Mouse (Mus musculus): Measurements from ENCODE around the gene Serpina3b. TPM values are rescaled to one million over a fixed set of nuclear protein-coding genes. Genes with fewer than 3 reads are reported as not detected.

Serpina3b gene
- polyA plus RNA-seq, 1 experiment from 2014 or later: 0.10 TPM

DNA sequence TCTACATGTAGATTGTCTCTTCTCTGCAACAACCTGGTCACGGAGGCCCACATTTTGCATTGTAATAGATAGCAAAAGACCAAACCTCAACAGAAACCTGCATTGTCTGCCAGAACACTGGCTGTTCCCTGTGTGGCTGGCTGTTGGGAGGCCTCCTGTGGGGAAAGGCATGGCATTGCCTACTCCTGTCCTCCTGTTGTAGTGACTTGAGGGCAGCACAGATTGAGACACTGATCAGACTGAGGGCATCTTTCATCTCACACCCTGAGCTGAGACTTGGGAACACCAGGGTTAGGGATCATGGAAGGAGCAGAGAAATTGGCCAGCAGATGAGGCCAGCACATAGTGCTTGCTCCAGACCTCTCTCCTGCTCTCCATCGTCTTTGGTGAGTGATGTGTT is 10.4 kb downstream of the Serpina3b start:
- H3K9ac ChIP-seq: no peak overlapping the region
- H3K4me3 ChIP-seq: no peak overlapping the region
- no peak for ATAC-seq
- no peaks in the 10 kb centered on the region for H3K9me3 ChIP-seq (replicated peaks)
- H3K27ac ChIP-seq: no peak overlapping the region
- H3K4me2 ChIP-seq: no peak overlapping the region
- WGBS (ENCODE audit: insufficient replicate concordance): 59% methylated on average over 2 of the region's 2 CpGs
- H3K4me1 ChIP-seq: no peaks in the 10 kb centered on the region
- H3K27me3 ChIP-seq (replicated peaks): no peaks in the 10 kb centered on the region
- H3K36me3 ChIP-seq: no peaks in the 10 kb centered on the region

DNA sequence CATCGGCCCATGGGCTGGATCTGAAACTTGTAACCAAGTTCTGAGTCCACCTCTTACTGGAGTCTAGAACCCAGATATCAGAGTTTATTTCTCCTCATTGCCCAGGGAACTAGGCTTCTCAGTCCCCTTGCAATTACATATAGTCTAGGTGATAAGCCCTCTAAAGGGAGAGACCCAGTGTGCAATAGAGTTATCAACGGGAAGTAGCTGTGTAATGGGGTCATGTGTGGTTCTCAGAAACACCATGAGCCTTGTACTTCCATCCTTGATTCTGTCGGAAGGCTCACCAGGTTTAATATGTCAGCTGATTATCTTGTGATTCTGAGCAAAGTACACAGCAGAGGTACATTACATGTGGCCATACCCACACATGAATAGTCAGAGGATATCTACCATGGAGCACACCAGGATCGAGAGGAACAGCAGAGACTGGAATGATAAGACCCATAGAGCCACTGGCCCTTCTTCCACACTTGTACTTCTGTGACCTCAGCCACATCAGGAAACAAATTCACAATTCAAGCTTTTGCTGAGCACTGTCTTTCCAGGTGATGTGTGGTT is 12.8 kb downstream of the Serpina3b start:
- 59% methylated on average over 4 of the region's 4 CpGs for WGBS (ENCODE audit: insufficient replicate concordance)
- no peak overlapping the region for H3K9ac ChIP-seq
- H3K27ac ChIP-seq: no peak overlapping the region
- H3K4me2 ChIP-seq: no peak overlapping the region
- no peaks in the 10 kb centered on the region for H3K9me3 ChIP-seq (replicated peaks)
- ATAC-seq: no peak
- no peaks in the 10 kb centered on the region for H3K27me3 ChIP-seq (replicated peaks)
- no peaks in the 10 kb centered on the region for H3K36me3 ChIP-seq
- no peaks in the 10 kb centered on the region for H3K4me1 ChIP-seq
- no peak overlapping the region for H3K4me3 ChIP-seq

DNA sequence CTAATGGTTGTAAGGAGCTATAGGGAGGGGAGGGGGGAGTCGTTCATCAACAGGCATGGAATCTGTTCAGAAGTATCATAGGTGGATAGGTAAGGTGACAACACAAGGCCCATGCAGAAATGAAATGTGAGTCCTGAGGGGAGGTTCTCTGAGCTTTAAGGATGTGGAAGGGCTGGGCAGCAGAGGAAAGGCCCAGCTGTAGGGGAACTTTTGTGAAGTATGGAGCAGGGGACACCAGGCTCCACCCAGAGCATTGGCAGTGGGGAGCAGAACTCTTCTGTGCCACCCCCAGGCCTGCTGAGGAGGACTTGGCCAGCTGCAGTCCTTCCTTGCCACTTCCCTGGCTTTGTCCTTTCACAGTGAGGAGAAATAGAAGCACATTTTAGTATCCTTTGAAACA is 13.7 kb downstream of the Serpina3b start:
- H3K27ac ChIP-seq: no peak overlapping the region
- H3K4me1 ChIP-seq: no peaks in the 10 kb centered on the region
- WGBS (ENCODE audit: insufficient replicate concordance): 71% methylated on average over 1 of the region's 1 CpGs
- H3K9me3 ChIP-seq (replicated peaks): no peaks in the 10 kb centered on the region
- no peak for ATAC-seq
- no peaks in the 10 kb centered on the region for H3K27me3 ChIP-seq (replicated peaks)
- H3K4me2 ChIP-seq: no peak overlapping the region
- H3K9ac ChIP-seq: no peak overlapping the region
- H3K36me3 ChIP-seq: no peaks in the 10 kb centered on the region
- H3K4me3 ChIP-seq: no peak overlapping the region

DNA sequence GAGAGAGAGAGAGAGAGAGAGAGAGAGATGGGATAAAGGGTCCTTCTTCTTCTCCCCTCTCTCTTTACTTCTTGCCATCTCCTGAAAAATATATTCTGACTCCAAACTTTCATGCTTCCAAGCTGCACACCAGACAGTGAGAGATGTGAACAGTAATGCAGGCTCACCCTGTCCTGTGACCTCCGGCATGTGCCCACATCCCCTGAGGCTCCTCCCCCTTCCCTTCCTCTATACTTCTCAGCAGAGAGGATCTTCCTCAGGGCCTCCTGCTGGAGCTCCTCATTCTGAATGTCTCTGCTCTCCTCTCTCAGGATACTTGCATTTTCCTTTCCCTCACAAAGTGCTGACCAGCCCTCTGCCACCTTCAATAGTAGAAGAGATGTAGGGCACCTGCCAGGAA is 14.6 kb downstream of the Serpina3b start:
- ATAC-seq: no peak
- no peak overlapping the region for H3K9ac ChIP-seq
- H3K4me1 ChIP-seq: no peaks in the 10 kb centered on the region
- 21% methylated on average over 1 of the region's 1 CpGs for WGBS (ENCODE audit: insufficient replicate concordance)
- H3K27me3 ChIP-seq (replicated peaks): no peaks in the 10 kb centered on the region
- no peak overlapping the region for H3K27ac ChIP-seq
- H3K4me2 ChIP-seq: no peak overlapping the region
- no peaks in the 10 kb centered on the region for H3K9me3 ChIP-seq (replicated peaks)
- H3K36me3 ChIP-seq: no peaks in the 10 kb centered on the region
- no peak overlapping the region for H3K4me3 ChIP-seq

DNA sequence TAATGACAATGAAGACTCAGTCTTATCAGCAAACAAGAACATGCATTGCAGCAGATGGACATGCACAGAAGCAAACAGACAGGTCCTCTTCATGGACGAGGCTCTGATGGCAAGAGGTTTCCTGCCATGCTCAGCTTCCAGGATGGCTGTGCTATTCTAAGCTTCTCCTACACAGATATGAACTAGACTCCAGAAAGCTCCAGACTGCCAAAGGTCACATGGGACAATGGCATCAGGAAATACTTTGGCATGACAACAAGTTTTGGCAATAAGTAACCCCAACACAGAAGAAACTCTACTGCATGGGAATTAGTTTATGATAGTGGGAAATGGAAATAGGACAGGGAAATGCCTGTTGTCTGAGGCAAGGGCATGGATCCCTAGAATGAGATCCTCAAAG is 15.5 kb downstream of the Serpina3b start:
- H3K4me1 ChIP-seq: no peaks in the 10 kb centered on the region
- H3K27me3 ChIP-seq (replicated peaks): no peaks in the 10 kb centered on the region
- no peaks in the 10 kb centered on the region for H3K9me3 ChIP-seq (replicated peaks)
- no peak overlapping the region for H3K27ac ChIP-seq
- no peak overlapping the region for H3K4me3 ChIP-seq
- WGBS (ENCODE audit: insufficient replicate concordance): 42% methylated on average over 1 of the region's 1 CpGs
- no peak overlapping the region for H3K4me2 ChIP-seq
- H3K36me3 ChIP-seq: no peaks in the 10 kb centered on the region
- no peak for ATAC-seq
- H3K9ac ChIP-seq: no peak overlapping the region

DNA sequence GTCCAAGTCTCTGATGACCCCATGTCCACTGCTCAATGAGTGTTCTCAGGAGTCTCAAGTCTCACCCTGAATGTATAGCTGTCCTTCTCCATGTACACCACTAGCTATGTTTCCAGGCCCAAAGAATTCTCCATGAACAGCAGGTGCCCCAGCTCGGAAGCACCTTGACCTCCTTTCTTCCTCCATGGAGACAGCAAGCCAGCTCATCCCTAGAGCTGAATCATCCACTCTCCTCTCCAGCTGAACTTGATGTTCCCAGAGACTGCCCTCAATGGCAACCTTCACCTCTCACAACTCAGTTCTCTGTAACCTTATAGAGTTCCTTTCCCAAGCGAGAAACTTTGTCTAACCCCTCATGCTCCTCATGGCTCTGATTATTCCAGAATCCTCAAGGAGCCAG is 17.8 kb downstream of the Serpina3b start:
- Histone ChIP-seq H3K27me3 (replicated peaks) (no peaks in the 10 kb centered on the region), H3K36me3 (no peaks in the 10 kb centered on the region), H3K9ac (no peak overlapping the region), H3K27ac (no peak overlapping the region), H3K4me2 (no peak overlapping the region), H3K4me3 (no peak overlapping the region), H3K4me1 (no peaks in the 10 kb centered on the region), H3K9me3 (replicated peaks) (no peaks in the 10 kb centered on the region)
- no peak for ATAC-seq
- 56% methylated on average over 2 of the region's 2 CpGs for WGBS (ENCODE audit: insufficient replicate concordance)

DNA sequence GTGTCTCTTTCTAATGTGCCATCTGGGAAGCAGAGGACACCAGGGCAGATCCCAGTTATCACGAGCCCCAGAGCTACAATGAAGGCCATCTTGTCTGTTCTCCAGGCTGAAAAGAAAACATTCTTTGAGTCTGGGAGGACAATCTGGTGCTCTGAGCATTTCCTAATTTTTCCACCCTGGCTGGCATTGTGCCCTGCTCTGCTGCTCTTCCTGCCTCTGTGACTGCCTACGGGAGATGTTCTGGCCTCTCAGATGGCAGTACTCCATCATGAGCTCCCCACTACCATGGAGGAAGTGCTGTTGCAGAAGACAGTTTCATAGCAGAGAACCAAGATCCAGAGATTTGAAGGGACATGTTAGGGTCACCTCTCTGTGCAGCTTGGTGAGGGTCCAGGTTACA is 24.2 kb downstream of the Serpina3b start:
- Histone ChIP-seq H3K36me3 (no peaks in the 10 kb centered on the region), H3K4me1 (no peaks in the 10 kb centered on the region), H3K27ac (no peak overlapping the region), H3K9ac (no peak overlapping the region), H3K27me3 (replicated peaks) (no peaks in the 10 kb centered on the region), H3K4me3 (no peak overlapping the region), H3K4me2 (no peak overlapping the region), H3K9me3 (replicated peaks) (no peaks in the 10 kb centered on the region)
- WGBS (ENCODE audit: insufficient replicate concordance): 57% methylated on average over 2 of the region's 2 CpGs
- ATAC-seq: no peak

DNA sequence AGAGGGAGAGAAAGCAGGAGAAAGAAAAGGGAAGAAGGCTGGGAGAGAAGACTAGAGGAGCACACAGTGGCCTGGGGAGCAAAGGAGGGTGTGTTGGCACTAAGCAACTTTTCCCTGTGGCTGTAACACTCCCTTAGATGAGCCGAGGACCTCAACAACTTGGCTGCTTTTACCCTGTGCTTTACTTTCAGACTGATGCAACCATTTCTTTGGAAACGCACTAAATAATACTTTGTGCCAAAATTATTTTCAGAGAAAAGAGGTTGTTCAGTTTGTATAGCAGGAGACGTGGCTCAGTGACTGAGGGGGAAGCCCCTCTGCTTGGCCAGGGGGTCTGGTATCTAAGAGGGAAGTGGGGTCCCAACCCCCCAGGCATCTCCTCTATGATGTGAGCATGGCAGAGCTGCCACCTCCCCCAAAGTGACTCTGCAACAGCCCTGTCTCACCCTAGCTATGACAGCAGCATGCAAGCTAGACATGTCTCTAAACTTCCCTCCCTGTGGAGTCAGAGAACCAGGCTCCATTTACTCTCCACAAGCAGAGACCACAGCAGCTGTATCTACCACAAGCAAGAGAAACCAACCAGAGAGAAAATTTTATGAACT is 25.3 kb downstream of the Serpina3b start:
- Histone ChIP-seq H3K36me3 (no peaks in the 10 kb centered on the region), H3K4me1 (no peaks in the 10 kb centered on the region), H3K9me3 (replicated peaks) (no peaks in the 10 kb centered on the region), H3K9ac (no peak overlapping the region), H3K4me2 (no peak overlapping the region), H3K4me3 (no peak overlapping the region), H3K27ac (no peak overlapping the region), H3K27me3 (replicated peaks) (no peaks in the 10 kb centered on the region)
- WGBS (ENCODE audit: insufficient replicate concordance): 51% methylated on average over 3 of the region's 3 CpGs
- no peak for ATAC-seq

DNA sequence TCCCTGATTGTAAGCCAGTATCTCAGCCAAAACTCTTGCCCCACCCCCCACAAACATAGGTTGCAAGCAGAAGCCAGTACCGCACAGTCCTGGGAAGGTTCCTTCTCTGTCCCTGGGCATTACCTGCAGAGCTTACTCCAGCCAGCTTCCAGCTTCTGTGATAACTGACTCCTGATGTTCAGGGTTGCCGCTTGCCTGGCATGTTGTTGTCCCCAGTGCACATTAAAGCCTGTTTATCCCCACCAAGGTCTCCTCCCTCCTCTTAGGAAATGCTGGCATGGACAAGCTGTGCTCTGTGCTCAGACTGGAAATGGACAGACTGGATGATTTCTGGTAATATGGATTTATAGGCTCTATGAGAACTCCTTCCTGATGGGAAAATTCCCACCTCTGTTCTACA is 25.9 kb downstream of the Serpina3b start, which contains the start of gene Serpina3c:
Gene Serpina3c, minus strand, starts transcription at position 215 of the 400 bp plus-strand sequence.
- H3K27ac ChIP-seq: no peak within 1 kb of the TSS
- 80% methylated on average over 2 of the region's 2 CpGs for whole genome bisulfite sequencing (ENCODE audit: insufficient replicate concordance)
- H3K9me3 ChIP-seq (replicated peaks): no peaks in the 10 kb centered on the region
- H3K27me3 ChIP-seq (replicated peaks): no peaks in the 10 kb centered on the region
- no peak within 1 kb of the TSS for H3K4me2 ChIP-seq
- ATAC-seq: no peak
- H3K4me3 ChIP-seq: no peak within 1 kb of the TSS
- no peaks in the 10 kb centered on the region for H3K4me1 ChIP-seq
- no peak within 1 kb of the TSS for H3K9ac ChIP-seq
- H3K36me3 ChIP-seq: no peaks in the 10 kb centered on the region

DNA sequence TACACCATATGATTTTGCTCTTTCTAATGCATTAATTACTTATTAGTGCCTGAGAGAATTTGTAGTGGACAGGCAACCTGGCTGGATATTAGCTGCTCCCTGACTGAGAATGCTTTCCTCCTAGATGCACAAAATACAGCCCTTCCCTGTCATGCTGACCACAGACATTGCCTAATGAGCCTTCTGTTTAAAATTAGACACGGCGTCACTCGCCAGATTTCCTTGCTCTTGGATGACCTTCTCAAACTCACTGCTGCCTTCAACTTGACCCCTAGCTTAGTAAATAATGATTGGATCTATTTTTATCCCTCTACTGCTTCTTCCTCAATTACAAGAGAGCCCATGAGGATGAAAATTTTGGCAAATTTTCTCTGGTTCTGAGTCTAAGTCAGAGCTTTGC is 47.0 kb downstream of the Serpina3b start:
- Histone ChIP-seq H3K9me3 (replicated peaks) (no peaks in the 10 kb centered on the region), H3K4me2 (no peak overlapping the region), H3K4me3 (no peak overlapping the region), H3K4me1 (no peaks in the 10 kb centered on the region), H3K27ac (no peak overlapping the region), H3K9ac (no peak overlapping the region), H3K36me3 (no peaks in the 10 kb centered on the region), H3K27me3 (replicated peaks) (no peaks in the 10 kb centered on the region)
- WGBS (ENCODE audit: insufficient replicate concordance): 48% methylated on average over 3 of the region's 3 CpGs
- ATAC-seq: no peak

DNA sequence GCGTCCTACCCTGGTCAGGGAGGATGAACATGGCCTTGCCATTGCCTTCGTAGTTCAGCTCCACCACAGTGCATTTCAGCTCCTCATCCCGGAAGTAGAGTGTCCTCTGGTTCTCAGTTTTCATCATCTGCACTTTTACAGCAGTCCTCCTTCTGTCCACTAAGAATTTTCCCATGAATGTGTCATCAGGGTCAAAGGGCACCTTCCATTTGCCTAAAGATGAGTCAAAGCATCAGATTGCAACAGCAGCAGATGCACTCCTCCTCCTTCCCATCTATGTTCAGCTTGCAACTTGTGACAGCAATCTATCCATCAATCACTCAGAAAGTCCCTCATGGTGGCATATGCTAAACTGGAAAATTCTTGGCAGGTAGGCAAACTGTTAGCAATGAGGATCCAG is 47.8 kb downstream of the Serpina3b start:
- H3K4me2 ChIP-seq: no peak overlapping the region
- no peaks in the 10 kb centered on the region for H3K9me3 ChIP-seq (replicated peaks)
- no peaks in the 10 kb centered on the region for H3K36me3 ChIP-seq
- H3K27me3 ChIP-seq (replicated peaks): no peaks in the 10 kb centered on the region
- no peaks in the 10 kb centered on the region for H3K4me1 ChIP-seq
- no peak for ATAC-seq
- H3K27ac ChIP-seq: no peak overlapping the region
- no peak overlapping the region for H3K4me3 ChIP-seq
- no peak overlapping the region for H3K9ac ChIP-seq
- 59% methylated on average over 3 of the region's 3 CpGs for WGBS (ENCODE audit: insufficient replicate concordance)

DNA sequence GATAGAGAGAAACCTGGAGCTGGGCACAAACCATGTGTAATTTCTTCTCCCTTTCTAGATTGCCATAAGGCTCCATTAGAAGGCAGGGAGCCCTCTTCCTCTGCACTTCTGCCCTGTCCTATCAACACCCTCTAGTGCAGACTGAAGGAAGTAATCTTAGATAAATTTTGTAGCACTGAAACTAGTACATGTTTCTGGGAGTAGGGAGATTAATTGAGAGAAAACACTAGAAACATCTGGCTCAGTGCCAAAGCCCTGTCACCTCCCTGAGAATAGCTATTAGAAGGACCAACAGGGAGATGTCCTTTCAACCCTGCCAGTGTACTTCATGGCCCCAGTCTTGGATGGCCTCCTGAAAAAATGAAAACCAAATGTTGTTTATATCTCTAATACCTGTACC is 50.8 kb downstream of the Serpina3b start:
- no peaks in the 10 kb centered on the region for H3K27me3 ChIP-seq (replicated peaks)
- H3K9ac ChIP-seq: no peak overlapping the region
- H3K4me3 ChIP-seq: no peak overlapping the region
- no peaks in the 10 kb centered on the region for H3K4me1 ChIP-seq
- H3K36me3 ChIP-seq: no peaks in the 10 kb centered on the region
- H3K4me2 ChIP-seq: no peak overlapping the region
- H3K27ac ChIP-seq: no peak overlapping the region
- no peaks in the 10 kb centered on the region for H3K9me3 ChIP-seq (replicated peaks)
- ATAC-seq: no peak

DNA sequence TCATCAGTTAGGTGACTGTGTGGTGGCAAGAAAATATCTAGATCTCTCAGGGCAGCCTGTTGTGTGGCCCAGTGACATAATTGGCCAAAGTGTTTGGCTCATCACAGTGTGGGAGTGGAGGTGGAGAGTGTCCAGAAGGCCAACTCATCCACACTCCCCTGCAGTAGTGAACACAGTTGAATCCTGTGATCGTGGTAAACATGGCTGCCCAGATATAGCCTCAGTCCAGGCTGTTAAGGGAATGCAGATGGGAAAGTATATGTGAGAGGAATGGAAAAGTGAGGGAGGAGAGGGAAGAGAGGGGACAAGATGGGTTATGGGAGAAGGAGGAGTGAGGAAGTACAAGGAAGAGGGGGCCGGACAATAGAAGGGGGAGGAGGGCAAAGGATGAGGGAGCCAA is 51.2 kb downstream of the Serpina3b start:
- Histone ChIP-seq H3K27ac (no peak overlapping the region), H3K4me2 (no peak overlapping the region), H3K36me3 (no peaks in the 10 kb centered on the region), H3K9ac (no peak overlapping the region), H3K4me1 (no peaks in the 10 kb centered on the region), H3K9me3 (replicated peaks) (no peaks in the 10 kb centered on the region), H3K27me3 (replicated peaks) (no peaks in the 10 kb centered on the region), H3K4me3 (no peak overlapping the region)
- no peak for ATAC-seq
- WGBS (ENCODE audit: insufficient replicate concordance): 55% methylated on average over 2 of the region's 2 CpGs
